Mouse (Mus musculus): ENCODE measurements around the gene Maml2. TPM values are rescaled to one million over a fixed set of nuclear protein-coding genes. Genes with fewer than 3 reads are reported as not detected.

Maml2 gene
- polyA plus RNA-seq, 1 experiment: 5.5 TPM

DNA sequence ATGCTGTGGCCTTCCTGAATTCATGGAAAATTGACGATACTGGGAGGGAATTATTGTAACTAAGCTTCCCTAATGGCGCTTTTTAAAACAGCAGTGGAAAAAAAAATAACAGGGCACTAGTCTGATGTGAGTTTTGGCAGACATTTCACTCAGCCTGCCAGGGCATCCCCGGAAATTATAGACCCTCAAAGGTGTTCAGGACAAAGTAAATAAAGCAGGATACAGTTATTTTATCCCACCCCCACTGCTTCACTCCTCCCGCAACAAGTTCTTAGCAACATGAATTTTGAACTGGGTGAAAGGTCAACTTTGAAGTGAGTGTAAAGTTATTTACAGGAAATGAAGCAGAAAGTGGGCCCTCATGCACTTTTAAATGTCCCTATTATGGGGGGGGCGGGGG, 286.2 kb downstream of the Maml2 start:
- Histone ChIP-seq H3K4me1 (ENCODE audit: control insufficient read depth, insufficient read depth, low read length) (peaks cover 7% of the 10 kb centered on the region; the same call in 1 of the 2 replicates), H3K27ac (ENCODE audit: insufficient read depth, low read length) (no peak overlapping the region; the same call in 1 of the 2 replicates), H3K4me3 (ENCODE audit: insufficient read depth, low read length) (no peak overlapping the region)
- TF ChIP-seq CTCF (IDR thresholded peaks at IDR 0.05; ENCODE audit: extremely low read depth, insufficient read depth, low read length): no peak
- no peak for TF ChIP-seq POLR2A (IDR thresholded peaks at IDR 0.05; ENCODE audit: extremely low read depth, insufficient read depth, low read length)

DNA sequence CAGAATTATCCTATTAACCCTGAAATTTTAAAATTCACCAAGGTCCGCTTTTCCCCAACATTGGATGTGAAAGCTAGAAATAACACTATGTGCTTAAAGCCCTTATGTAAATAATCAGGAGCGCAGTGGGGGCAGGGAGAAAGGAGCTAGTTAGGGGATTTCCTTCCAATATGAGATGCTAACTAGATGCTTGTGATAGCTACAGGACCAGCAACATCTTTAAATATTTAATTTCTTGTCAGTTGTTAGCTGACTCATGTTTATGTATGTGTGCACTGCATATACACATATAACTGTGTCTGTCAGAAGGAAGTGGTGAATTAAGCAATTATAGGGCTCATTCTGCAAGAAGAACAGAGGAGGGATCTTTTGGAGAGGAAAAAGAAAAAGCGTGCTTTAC, 286.7 kb downstream of the Maml2 start:
- TF ChIP-seq CTCF (IDR thresholded peaks at IDR 0.05; ENCODE audit: extremely low read depth, insufficient read depth, low read length) (no peak), POLR2A (IDR thresholded peaks at IDR 0.05; ENCODE audit: extremely low read depth, insufficient read depth, low read length) (no peak)
- H3K4me3 ChIP-seq (ENCODE audit: insufficient read depth, low read length): no peak overlapping the region
- no peak overlapping the region for H3K27ac ChIP-seq (ENCODE audit: insufficient read depth, low read length)
- peaks cover 7% of the 10 kb centered on the region; the same call in 1 of the 2 replicates for H3K4me1 ChIP-seq (ENCODE audit: control insufficient read depth, insufficient read depth, low read length)

DNA sequence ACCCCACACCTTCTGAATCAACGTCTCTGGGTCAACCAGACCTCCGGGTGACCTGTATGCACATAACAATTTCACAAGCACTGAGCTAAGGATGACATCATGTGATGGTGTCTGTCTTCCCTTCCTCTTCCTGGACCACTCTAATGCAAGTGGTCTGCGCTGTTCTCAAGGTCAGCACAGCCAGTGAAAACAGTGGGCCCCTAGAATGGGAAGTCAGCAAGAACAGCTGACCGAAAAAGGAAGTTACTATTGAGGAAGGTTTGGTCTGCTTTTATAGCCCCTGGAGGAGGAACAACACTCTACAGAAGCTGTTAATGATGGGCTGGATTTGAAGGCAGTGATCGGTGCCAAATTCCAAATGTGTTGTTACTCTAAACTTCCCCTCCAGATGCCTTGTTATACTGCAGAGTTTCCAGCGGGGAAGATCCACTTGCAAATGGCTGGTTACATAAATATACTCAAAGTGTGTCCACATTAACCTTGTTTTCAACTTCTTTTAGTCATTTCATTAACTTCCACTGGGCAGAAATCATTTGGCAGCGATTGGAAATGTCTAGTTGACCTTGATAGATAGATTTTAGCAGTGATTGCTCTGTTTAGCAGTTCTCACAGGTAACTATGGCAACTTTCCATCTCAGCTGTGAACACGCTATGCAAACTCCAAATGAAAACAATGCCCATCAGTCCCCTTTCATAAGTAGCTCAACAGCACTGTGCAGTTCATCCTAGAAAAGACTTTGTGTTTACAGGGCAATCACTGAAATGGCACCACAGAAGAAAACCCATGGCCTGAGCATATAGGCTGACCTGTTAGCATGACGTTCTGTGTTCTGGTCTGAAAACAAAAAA, 289.6 kb downstream of the Maml2 start:
- TF ChIP-seq POLR2A (IDR thresholded peaks at IDR 0.05; ENCODE audit: extremely low read depth, insufficient read depth, low read length): no peak
- TF ChIP-seq CTCF (IDR thresholded peaks at IDR 0.05; ENCODE audit: extremely low read depth, insufficient read depth, low read length): no peak
- Histone ChIP-seq H3K4me3 (ENCODE audit: insufficient read depth, low read length) (no peak overlapping the region), H3K27ac (ENCODE audit: insufficient read depth, low read length) (0 out of 2 replicates have a peak overlapping the region, but pooled peaks have one; percentile 3), H3K4me1 (ENCODE audit: control insufficient read depth, insufficient read depth, low read length) (peaks cover 7% of the 10 kb centered on the region; the same call in 1 of the 2 replicates)

DNA sequence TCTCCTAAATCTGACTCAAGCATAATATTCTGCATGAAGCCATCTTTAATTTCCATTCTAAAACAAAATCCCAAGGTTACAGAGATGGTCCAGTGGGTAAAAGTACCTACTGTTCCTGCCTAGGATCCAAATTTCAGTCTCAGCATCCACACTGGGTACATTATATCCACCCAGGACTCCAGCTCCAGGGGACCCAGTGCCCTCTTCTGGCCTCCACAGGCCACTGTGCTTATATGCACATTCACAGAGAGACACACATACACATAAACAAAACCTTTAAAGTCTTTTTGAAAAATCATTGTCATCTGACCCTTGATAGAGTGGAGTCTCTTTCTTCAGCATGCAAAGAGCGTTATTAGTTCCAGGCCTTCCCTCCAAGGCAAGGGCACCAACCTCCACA, 291.0 kb downstream of the Maml2 start:
- H3K27ac ChIP-seq (ENCODE audit: insufficient read depth, low read length): no peak overlapping the region
- peaks cover 7% of the 10 kb centered on the region; the same call in 1 of the 2 replicates for H3K4me1 ChIP-seq (ENCODE audit: control insufficient read depth, insufficient read depth, low read length)
- TF ChIP-seq CTCF (IDR thresholded peaks at IDR 0.05; ENCODE audit: extremely low read depth, insufficient read depth, low read length): no peak
- TF ChIP-seq POLR2A (IDR thresholded peaks at IDR 0.05; ENCODE audit: extremely low read depth, insufficient read depth, low read length): no peak
- no peak overlapping the region for H3K4me3 ChIP-seq (ENCODE audit: insufficient read depth, low read length)

DNA sequence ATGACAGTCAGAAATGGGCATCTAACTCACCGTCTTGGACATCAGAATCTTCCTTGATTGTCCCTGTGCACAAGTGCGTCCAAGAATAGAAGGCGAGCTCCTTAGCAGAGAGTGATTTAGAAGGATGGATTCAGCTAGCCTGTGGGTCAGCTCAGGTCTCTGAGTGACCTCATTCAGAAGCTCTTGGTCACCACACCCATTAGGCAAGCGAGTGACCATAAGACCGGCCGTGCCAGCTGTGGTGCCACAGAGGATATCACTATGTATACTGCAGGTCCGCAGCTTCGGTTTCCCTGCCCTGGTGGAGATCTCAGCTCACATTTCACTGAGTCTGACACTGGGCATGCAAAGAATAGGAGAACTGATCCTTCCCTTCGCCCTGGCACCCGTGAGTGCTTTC, 294.9 kb downstream of the Maml2 start:
- TF ChIP-seq POLR2A (IDR thresholded peaks at IDR 0.05; ENCODE audit: extremely low read depth, insufficient read depth, low read length) (no peak), CTCF (IDR thresholded peaks at IDR 0.05; ENCODE audit: extremely low read depth, insufficient read depth, low read length) (no peak)
- H3K27ac ChIP-seq (ENCODE audit: insufficient read depth, low read length): no peak overlapping the region
- H3K4me1 ChIP-seq (ENCODE audit: control insufficient read depth, insufficient read depth, low read length): peaks cover under 1% of the 10 kb centered on the region; the same call in 1 of the 2 replicates
- no peak overlapping the region for H3K4me3 ChIP-seq (ENCODE audit: insufficient read depth, low read length)

DNA sequence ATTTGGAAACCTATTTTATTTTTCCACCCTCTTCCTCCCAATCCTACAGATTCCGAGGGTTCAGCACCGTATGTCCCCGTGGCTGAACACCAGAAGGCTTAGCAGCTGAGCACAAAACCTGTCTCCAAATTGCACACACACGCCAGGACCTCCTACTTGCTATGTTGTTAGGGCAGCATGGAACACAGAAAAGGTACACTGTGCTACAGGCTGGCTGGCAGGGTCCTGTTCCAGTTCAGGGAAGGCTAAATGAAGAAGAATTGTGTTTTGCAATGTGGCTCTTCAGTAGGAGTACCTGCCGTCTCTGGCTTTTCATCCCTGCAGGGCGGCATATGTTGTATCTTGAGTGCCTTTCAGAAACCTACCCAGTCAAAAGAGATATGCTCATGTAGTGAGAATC, 300.0 kb downstream of the Maml2 start:
- Histone ChIP-seq H3K27ac (ENCODE audit: insufficient read depth, low read length) (no peak overlapping the region), H3K4me3 (ENCODE audit: insufficient read depth, low read length) (no peak overlapping the region), H3K4me1 (ENCODE audit: control insufficient read depth, insufficient read depth, low read length) (no peaks in the 10 kb centered on the region)
- TF ChIP-seq CTCF (IDR thresholded peaks at IDR 0.05; ENCODE audit: extremely low read depth, insufficient read depth, low read length) (no peak), POLR2A (IDR thresholded peaks at IDR 0.05; ENCODE audit: extremely low read depth, insufficient read depth, low read length) (no peak)

DNA sequence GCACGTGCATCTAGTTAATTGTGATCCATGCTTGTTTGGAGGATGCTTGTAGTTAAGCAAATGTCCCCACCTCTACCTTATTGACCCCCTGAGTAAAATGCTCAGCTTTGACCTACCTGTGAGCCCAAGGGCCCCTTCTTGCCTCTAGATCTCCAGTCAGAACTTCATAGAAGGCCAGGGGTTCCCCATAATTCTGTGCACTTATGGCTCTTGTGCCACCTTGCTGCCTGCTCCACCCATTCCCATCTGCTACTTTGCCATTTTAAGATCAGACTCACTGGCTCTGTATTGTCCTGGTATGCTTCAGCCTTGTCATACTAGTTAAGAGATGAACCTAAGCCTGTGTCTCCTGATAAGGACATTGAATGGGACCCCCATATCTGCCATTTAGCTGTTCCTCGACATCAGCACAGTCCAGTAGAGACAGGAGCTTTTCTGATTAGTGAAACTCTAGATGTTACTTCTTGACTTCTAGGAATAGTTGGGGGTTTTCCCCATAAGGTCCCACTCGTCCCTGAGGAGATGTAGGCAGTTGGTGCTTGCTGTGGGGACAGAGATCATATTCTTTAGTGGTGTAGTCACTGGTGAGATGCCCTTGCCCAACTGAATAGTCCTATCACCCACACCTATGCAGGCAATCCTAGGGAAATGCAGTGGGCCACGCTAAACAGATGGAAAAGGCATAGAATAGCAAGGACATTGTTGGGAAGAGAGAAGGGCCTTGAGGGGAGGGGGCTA, 301.0 kb downstream of the Maml2 start:
- Histone ChIP-seq H3K27ac (ENCODE audit: insufficient read depth, low read length) (no peak overlapping the region), H3K4me1 (ENCODE audit: control insufficient read depth, insufficient read depth, low read length) (no peaks in the 10 kb centered on the region), H3K4me3 (ENCODE audit: insufficient read depth, low read length) (no peak overlapping the region)
- TF ChIP-seq CTCF (IDR thresholded peaks at IDR 0.05; ENCODE audit: extremely low read depth, insufficient read depth, low read length) (no peak), POLR2A (IDR thresholded peaks at IDR 0.05; ENCODE audit: extremely low read depth, insufficient read depth, low read length) (no peak)

DNA sequence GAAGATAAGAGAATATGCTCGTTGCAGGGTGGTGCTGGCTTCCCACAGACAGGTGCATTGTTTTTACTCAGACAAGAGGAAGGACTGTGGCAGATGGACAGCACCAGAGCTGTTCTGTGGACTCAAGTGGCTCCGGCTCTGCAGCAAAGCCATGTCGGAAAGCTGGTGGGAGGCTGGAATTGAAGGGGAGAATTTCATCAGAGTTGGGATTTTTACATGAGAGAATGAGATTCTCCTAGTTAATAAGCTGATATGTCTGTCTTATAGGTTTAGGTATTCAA, 301.5 kb downstream of the Maml2 start:
- Histone ChIP-seq H3K4me1 (ENCODE audit: control insufficient read depth, insufficient read depth, low read length) (no peaks in the 10 kb centered on the region), H3K27ac (ENCODE audit: insufficient read depth, low read length) (no peak overlapping the region), H3K4me3 (ENCODE audit: insufficient read depth, low read length) (no peak overlapping the region)
- TF ChIP-seq POLR2A (IDR thresholded peaks at IDR 0.05; ENCODE audit: extremely low read depth, insufficient read depth, low read length) (no peak), CTCF (IDR thresholded peaks at IDR 0.05; ENCODE audit: extremely low read depth, insufficient read depth, low read length) (no peak)

DNA sequence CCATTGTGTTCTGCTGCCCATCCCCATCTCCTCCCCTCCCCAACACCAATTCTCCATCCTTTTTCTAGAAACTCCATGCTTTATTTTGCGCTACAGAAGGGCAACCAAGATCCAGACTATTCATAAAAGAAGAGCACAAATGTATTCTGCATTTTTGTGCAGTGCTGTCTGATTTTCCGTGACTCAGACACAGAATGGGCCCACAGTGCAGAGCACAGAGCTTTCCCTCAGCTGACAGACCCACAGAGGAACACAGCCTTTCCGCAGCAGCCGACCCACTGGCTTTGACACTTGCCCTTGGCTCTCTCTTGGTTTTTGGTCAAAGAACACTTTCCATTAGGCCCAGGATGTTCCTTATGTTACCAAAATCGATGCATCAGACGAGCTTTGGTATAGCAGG, 302.0 kb downstream of the Maml2 start:
- Histone ChIP-seq H3K4me3 (ENCODE audit: insufficient read depth, low read length) (no peak overlapping the region), H3K4me1 (ENCODE audit: control insufficient read depth, insufficient read depth, low read length) (no peaks in the 10 kb centered on the region), H3K27ac (ENCODE audit: insufficient read depth, low read length) (no peak overlapping the region)
- TF ChIP-seq POLR2A (IDR thresholded peaks at IDR 0.05; ENCODE audit: extremely low read depth, insufficient read depth, low read length) (no peak), CTCF (IDR thresholded peaks at IDR 0.05; ENCODE audit: extremely low read depth, insufficient read depth, low read length) (no peak)

DNA sequence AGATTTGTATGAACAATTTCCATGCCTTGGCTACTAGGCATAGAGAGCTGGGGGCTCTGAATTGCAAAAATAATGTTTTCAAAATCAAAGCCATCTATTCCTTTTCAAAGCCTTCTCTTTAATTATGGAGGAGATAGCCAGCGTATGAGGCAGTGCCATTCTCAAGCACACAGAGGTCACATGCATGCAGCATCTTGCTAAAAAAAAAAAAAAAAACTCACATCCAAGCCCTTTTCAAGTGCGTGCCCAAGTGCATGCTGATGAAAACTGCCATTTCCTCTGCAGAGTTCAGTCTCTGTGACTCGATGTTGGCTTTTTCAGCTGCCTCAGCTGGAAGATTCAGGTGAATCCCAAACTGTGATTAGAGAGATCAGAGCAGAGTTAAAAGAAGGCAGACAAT, 304.0 kb downstream of the Maml2 start:
- no peak overlapping the region for H3K27ac ChIP-seq (ENCODE audit: insufficient read depth, low read length)
- TF ChIP-seq POLR2A (IDR thresholded peaks at IDR 0.05; ENCODE audit: extremely low read depth, insufficient read depth, low read length): no peak
- no peak for TF ChIP-seq CTCF (IDR thresholded peaks at IDR 0.05; ENCODE audit: extremely low read depth, insufficient read depth, low read length)
- no peaks in the 10 kb centered on the region for H3K4me1 ChIP-seq (ENCODE audit: control insufficient read depth, insufficient read depth, low read length)
- H3K4me3 ChIP-seq (ENCODE audit: insufficient read depth, low read length): no peak overlapping the region

Measured in cortical plate, adult 2 months (tissue).